Mouse (Mus musculus) right cerebral cortex, adult 18-20 months (tissue): Measurements from ENCODE around the gene Megf11.
"Not testable (repeated sequence)": the region's sequence is repeated elsewhere in the genome, so short reads cannot be mapped to it uniquely, and the experiment has no call there.

Experiments
- DNase-seq: peaks from one replicate; pipeline ENCODE4 v3.0.0; 2022; ENCODE audit warnings: mixed read lengths

The Megf11 gene

GRCm38 (mm10) chr9:64471336-64471735 lies 85.9 kb downstream of the Megf11 start:
- DNase-seq: no peak

- DNase-seq: no peak
Observed at GRCm38 (mm10) chr9:64472165-64472564, 86.7 kb downstream of the Megf11 start.

GRCm38 (mm10) chr9:64472743-64473142 lies 87.3 kb downstream of the Megf11 start:
- DNase-seq: no peak

GRCm38 (mm10) chr9:64473170-64473569 lies 87.7 kb downstream of the Megf11 start:
- DNase-seq: no peak

DNA sequence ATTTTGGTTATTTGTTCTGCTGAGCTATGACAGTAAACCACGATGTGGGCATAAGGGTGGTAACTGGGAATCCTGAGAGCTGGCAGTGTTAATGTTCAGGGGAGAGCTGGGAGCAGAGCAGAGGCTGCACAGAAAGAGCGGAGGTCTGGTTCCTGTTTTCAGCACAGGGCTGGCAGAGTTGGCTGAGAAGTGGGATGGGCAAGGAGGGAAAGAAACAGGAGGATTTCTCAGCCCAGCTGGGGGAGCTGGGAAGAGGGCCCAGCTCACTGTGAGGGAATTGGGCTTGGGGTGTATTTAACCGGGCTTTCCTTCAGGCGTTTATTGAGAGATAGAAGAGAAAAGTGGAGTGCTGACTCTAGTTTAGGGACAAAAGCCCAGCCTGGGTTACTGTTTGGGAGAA lies 88.3 kb downstream of the Megf11 start:
- peak; percentile 15 for DNase-seq

DNA sequence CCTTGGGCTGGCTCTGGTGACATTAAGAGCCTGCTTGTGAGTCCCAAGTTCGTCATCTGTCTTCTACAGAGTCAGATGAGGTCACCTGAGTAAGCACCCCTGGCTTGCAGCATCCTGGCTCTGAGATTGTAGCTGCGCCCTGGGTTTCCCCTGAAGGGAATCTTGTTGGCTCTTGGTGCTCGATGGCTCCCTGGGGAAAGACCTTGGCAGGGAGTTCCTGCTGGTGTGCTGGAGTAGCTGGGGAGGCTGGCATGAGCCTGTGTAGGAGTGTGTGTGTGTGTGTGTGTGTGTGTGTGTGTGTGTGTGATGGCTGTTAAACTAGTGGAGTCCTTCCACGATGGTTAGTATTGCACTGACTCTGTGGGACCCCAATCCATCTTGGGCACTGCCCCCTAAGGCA lies 88.7 kb downstream of the Megf11 start:
- DNase-seq: no peak

GRCm38 (mm10) chr9:64475942-64476341 lies 90.5 kb downstream of the Megf11 start:
- DNase-seq: no peak

- not testable (repeated sequence) for DNase-seq
Observed at GRCm38 (mm10) chr9:64477397-64477796, 92.0 kb downstream of the Megf11 start.

- no peak for DNase-seq
Observed at GRCm38 (mm10) chr9:64482126-64482525, 96.7 kb downstream of the Megf11 start.

DNA sequence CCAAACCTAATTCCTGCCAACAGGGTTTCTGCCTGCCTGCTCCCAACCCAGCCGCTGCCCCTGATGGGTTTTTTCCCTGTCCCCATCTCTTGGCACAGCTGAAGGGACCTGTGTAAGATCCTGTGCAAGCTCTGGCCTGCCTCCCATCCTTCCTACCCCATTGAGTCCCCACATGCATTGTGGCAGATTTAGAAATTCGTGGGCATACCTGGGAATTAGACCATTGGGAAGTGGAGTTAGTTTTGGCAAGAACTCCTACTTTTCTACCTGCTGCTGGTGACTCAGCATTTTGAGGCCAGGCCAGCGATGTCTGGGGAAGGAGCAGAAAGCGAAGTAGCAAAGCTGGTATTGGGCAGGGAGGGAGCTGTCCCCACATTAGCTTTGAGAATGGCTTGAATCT lies 102.0 kb downstream of the Megf11 start:
- DNase-seq: no peak

GRCm38 (mm10) chr9:64494647-64495046 lies 109.2 kb downstream of the Megf11 start:
- DNase-seq: no peak

GRCm38 (mm10) chr9:64498929-64499328 lies 113.5 kb downstream of the Megf11 start:
- peak; percentile 16 for DNase-seq

DNA sequence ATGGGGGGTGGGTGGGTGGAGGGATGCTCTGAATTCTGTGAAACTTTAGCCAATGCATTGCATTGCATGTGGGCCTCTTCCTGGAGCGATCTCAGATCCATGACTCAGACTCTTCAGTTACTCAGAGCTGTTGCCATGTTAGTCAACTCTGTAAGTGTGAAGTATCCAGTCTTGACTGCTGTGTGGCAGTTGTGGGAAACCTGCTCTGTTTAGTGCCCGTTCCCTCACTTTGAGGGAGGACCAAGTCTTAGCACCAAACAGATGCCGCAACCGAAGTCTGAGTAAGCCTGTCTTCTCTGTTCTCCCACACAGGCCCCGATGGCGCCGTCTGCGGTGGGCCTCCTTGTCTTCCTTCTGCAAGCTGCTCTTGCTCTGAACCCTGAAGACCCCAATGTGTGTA lies 115.8 kb downstream of the Megf11 start:
- peak; percentile 74 for DNase-seq

DNA sequence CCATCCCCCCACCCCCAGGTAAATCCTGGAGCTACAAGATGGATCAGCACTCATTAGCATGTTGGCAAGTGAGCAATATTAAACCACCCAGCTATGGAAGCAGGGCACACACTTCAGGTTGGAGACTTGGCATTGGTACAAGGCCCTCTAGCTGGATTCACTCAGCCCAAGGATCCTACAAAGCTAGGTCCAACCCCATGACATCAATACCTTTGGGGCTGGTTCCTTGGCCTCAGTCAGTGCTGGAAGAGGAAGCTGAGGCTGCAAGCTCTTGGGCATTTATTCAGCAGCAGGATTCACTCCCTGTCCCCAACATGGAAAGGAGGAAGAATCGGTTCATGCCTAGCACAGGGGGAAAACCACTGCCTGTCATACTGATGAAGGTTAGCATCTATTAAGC lies 118.6 kb downstream of the Megf11 start:
- no peak for DNase-seq

DNA sequence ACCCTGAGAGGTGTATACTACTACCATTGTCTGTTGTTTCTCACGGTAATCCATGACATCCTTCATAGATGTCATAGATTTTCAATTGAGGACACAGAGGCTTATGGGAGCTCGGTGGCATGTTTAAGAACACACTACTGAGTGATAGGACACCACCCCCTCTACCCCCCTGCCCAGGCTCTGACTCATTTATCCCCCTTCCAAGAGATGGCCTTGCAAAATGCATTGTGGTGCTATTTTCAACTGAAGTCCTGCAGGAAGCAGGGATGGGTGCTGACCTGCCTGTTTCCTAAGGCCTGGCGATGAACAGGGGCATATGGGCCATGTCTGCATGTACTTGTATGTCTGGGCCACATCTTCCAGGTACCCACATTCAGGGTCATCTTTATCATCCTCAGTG lies 119.0 kb downstream of the Megf11 start:
- no peak for DNase-seq

- no peak for DNase-seq
Observed at GRCm38 (mm10) chr9:64504921-64505320, 119.5 kb downstream of the Megf11 start.

DNA sequence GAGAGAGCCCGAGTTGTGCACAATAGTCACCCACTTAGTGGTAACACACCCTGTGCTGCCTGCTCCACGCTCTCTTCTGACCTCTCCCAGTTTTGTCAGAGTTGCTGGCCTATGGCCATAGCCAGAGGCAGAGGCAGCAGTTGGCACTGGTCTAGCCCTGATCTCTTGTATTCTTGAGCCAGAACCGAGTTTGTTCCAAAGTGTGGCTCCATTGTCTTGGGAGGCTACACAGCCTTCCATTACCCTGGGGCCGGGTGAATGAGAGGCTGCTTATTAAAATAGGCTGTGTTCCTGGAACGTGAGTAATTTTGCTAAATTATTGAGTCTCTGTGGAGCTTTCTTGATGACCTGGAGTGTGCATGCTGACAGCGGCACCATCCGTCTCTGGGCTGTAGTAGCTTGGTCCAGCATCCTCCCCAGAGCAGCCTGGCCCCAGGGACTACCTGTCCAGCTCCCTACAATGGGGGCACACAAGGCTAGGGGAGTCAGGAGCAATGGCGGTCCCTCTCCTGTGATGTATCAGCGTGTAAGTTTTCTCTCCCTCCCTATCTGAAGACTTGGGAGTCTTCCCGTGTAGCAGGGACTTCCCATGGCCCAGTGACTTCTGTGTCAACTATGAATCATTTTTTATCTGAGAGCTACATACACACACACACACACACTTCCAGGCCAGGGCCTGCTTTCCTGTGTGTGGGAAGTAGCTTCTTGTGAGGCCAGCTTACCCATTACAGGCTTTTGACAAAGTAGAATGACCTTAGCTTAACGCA lies 121.2 kb downstream of the Megf11 start:
- no peak for DNase-seq

- no peak for DNase-seq
Observed at GRCm38 (mm10) chr9:64507207-64507517, 121.7 kb downstream of the Megf11 start.

GRCm38 (mm10) chr9:64507995-64508394 lies 122.6 kb downstream of the Megf11 start:
- no peak for DNase-seq

DNA sequence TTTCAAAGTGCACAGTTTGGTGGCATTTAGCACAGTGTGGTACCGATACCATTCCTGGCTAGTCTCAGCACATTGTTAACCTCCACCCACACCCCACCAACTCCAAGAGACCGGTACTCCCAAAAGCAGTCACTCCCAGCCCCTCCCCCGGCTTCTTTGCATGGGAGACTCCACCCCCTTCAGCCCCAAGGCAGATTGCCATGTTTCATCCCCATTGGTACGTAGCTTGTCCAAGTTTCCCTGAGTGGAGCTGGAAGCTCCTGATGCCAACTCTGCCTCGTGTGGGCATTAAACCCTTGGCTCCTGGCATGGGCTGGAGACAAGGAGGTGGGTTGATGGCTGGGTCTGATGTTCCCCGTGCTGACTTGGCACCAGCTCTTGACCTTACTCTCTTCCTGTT lies 129.4 kb downstream of the Megf11 start:
- DNase-seq: no peak

DNA sequence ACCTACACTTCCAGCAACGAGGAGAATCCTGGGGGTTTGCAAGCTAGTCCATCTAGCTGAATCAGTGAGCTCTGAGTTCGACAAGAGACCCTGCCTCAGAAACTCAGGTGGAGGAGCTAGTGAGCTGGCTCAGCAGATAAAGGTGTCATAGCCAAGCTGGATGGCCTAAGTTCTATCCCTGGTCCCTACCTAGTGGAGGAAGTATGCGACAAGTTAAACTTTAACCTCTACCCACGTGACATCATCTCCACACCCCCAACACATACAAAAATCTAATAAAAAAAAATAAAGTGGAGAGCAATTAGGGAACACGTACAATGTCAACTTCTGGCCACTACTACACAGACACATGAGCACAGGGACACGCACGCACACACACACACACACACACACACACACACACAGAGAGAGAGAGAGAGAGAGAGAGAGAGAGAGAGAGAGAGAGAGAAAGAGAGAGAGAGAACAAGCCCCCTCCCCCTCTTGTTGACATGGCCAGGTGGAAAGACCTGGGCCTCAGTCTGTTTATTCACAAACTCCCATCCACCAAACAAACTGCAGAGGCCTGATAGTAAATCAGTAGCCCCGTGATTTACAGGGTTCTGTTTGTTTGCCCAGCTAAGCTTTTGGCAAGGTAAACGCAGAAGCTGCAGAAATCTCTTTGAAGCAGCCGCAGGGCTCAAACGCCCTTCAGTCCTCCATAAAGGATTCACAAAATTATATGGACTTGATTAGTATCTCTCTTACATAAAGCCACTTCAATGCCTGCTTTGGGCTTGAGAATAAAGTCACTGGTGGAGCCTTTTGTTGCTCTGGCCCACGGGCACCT lies 134.7 kb downstream of the Megf11 start:
- DNase-seq: no peak

DNA sequence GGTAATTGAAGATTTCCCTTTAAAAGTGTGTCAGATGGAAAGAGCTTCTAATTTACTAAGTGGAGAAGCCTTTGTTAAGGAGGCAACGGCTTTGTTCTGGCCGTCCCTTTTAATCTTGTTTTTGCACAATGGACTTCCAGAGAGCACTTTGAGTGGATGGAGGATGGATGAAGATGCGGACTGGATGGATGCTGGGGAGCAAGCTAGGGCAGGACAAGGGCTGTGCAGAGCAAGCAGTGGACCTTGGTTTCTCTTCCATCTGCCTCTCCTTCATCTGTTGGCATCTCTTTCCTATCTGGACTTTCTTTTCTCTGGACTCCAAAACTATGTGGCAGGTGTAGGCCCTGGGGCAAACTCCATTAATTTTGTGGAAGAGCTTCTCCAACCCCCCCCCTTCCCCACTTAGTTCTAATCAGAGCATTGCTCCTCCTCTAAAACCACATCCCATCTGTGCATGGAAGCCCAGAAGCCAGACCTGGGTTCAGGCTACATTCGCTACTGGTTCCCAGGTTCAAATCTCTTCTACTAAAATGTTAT lies 135.4 kb downstream of the Megf11 start:
- no peak for DNase-seq

GRCm38 (mm10) chr9:64523264-64524045 lies 138.0 kb downstream of the Megf11 start:
- peak; percentile 9 for DNase-seq
